Mouse (Mus musculus): ENCODE measurements around the gene Ttll5.

- TF ChIP-seq CTCF (IDR thresholded peaks at IDR 0.05; ENCODE audit: borderline replicate concordance, insufficient read depth, low read depth, low read length) (no peak), POLR2A (IDR thresholded peaks at IDR 0.05; ENCODE audit: borderline replicate concordance, insufficient read depth, low read length) (no peak)
Measured at GRCm38 (mm10) chr12:85974030-85974429, 149.6 kb downstream of the Ttll5 start.

All from cerebellum, adult 2 months (tissue).